Mouse (Mus musculus): ENCODE results near the gene Clrn2.

GRCm38 (mm10) chr5:45449831-45450716, 3.5 kb upstream of the Clrn2 start, which contains the start of gene Qdpr:
- no peak for TF ChIP-seq CTCF (IDR thresholded peaks at IDR 0.05; ENCODE audit: low read depth, low read length)
- no peak for TF ChIP-seq GATA2 (IDR thresholded peaks at IDR 0.05; ENCODE audit: borderline replicate concordance, low read depth, low read length)

All from G1E (cell line).